Mouse (Mus musculus) olfactory bulb, adult 2 months (tissue): Measurements from ENCODE around the gene Hspg2.
"Not testable (repeated sequence)": the region's sequence is repeated elsewhere in the genome, so short reads cannot be mapped to it uniquely, and the experiment has no call there.

Experiments used
- CTCF ChIP-seq: fragments of 200-500 bp; IDR thresholded peaks from 2 replicates; pipeline ENCODE4 v1.5.1; 2012; ENCODE audit warnings: low read depth, mild to moderate bottlenecking, low read length, moderate library complexity; ENCODE audit not compliant: insufficient read depth
- POLR2A ChIP-seq: fragments of 200-500 bp; IDR thresholded peaks from 2 replicates; pipeline ENCODE4 v1.6.1; 2012; ENCODE audit warnings: mild to moderate bottlenecking, low read depth, low read length, moderate library complexity; ENCODE audit not compliant: insufficient read depth

GRCm38 (mm10) chr4:137589095-137589494 is 120.5 kb downstream of the Hspg2 start:
- not testable (repeated sequence) for TF ChIP-seq CTCF, POLR2A
